Mouse (Mus musculus) hindbrain, embryonic 16.5 days (tissue): ENCODE data around the gene Camk2d. TPM values are rescaled to one million over a fixed set of nuclear protein-coding genes. Genes with fewer than 3 reads are reported as not detected.

Source experiments
- ATAC-seq: fragments of 200-750 bp; cut with Nextera tagmentation; 2 replicates; pipeline ENCODE4 v1.8.0; 2017; ENCODE audit warnings: moderate TSS enrichment, moderate library complexity
- H3K27ac ChIP-seq: fragments of 300-500 bp; sonication (generic); 2 replicates; pipeline ENCODE4 v1.5.1; 2014; ENCODE audit warnings: low read depth, mild to moderate bottlenecking, control low read depth, low read length, moderate library complexity
- H3K27me3 ChIP-seq: fragments of 300-500 bp; sonication (generic); replicated peaks from 2 replicates; pipeline ENCODE4 v1.6.1; 2014; ENCODE audit warnings: low read length; ENCODE audit not compliant: control insufficient read depth, insufficient read depth
- H3K36me3 ChIP-seq: fragments of 300-500 bp; sonication (generic); 2 replicates; pipeline ENCODE4 v1.6.1; 2014; ENCODE audit warnings: mild to moderate bottlenecking, low read length, moderate library complexity, mixed read lengths; ENCODE audit not compliant: control insufficient read depth, insufficient read depth
- H3K4me1 ChIP-seq: fragments of 300-500 bp; sonication (generic); 2 replicates; pipeline ENCODE4 v1.6.1; 2014; ENCODE audit warnings: low read depth, low read length; ENCODE audit not compliant: control insufficient read depth, insufficient read depth
- H3K4me2 ChIP-seq: fragments of 300-500 bp; sonication (generic); 2 replicates; pipeline ENCODE4 v1.6.1; 2014; ENCODE audit warnings: mild to moderate bottlenecking, low read length, control low read depth, moderate library complexity
- H3K4me3 ChIP-seq: fragments of 300-500 bp; sonication (generic); 2 replicates; pipeline ENCODE4 v1.5.1; 2014; ENCODE audit warnings: mild to moderate bottlenecking, low read length, control low read depth, moderate library complexity
- H3K9ac ChIP-seq: fragments of 300-500 bp; sonication (generic); 2 replicates; pipeline ENCODE4 v1.6.1; 2014; ENCODE audit warnings: low read depth, mild to moderate bottlenecking, control low read depth, low read length, moderate library complexity
- H3K9me3 ChIP-seq: fragments of 300-500 bp; sonication (generic); 2 replicates; pipeline ENCODE4 v1.6.1; 2014; ENCODE audit warnings: mild to moderate bottlenecking, low read length, moderate library complexity; ENCODE audit not compliant: control insufficient read depth
- WGBS: fragments of 180-500 bp; shearing (Covaris S2); extraction: QIAGEN DNeasy Blood & Tissue Kit; methylation state at CpG from one replicate; pipeline ENCODE4 v1.1.7; 2014; 5-methylcytosine and 5-hydroxymethylcytosine counted together
- polyA plus RNA-seq: library from polyadenylated mRNA; unstranded; fragments of >200 nt; fragmentation: Nextera tagmentation; extraction: Ambion mirVana; gene quantifications from 2 replicates; pipeline ENCODE4 v1.2.1, GENCODE M21; 2015

The Camk2d gene
- polyA plus RNA-seq, 1 experiment from 2014 or later = 88.9 TPM

GRCm38 (mm10) chr3:126732323-126732722 is 136.2 kb downstream of the Camk2d start:
- Histone ChIP-seq H3K4me2 (no peak overlapping the region), H3K27ac (no peak overlapping the region), H3K9me3 (no peaks in the 10 kb centered on the region), H3K4me1 (no peaks in the 10 kb centered on the region), H3K27me3 (no peaks in the 10 kb centered on the region), H3K36me3 (no peaks in the 10 kb centered on the region), H3K4me3 (no peak overlapping the region), H3K9ac (no peak overlapping the region)
- peak; percentile 32; the same call in 1 of the 2 replicates for ATAC-seq
- 100% methylated on average over 2 of the region's 2 CpGs for WGBS

DNA sequence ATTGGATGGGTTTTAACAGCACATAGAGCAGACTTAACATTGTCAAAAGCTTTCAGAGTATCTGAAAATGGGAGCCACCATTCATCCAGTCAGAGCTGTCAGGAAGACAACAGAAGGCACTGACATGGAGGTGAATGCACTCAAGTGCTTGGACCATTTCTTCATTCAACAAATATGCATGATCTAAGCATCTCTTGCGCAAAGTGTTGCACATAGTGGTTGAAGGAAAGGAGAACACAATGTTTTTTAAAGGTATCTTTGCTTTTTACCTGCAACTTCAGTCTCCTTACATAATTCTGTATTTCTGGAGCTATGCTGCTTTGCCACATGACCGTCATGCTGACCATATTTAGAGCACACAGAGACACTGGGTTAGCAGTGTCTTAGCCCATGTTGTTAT is 138.4 kb downstream of the Camk2d start:
- Histone ChIP-seq H3K27ac (no peak overlapping the region), H3K9me3 (no peaks in the 10 kb centered on the region), H3K27me3 (no peaks in the 10 kb centered on the region), H3K4me1 (no peaks in the 10 kb centered on the region), H3K36me3 (no peaks in the 10 kb centered on the region), H3K9ac (no peak overlapping the region), H3K4me2 (no peak overlapping the region), H3K4me3 (no peak overlapping the region)
- WGBS = 83% methylated on average over 2 of the region's 2 CpGs
- no peak for ATAC-seq

DNA sequence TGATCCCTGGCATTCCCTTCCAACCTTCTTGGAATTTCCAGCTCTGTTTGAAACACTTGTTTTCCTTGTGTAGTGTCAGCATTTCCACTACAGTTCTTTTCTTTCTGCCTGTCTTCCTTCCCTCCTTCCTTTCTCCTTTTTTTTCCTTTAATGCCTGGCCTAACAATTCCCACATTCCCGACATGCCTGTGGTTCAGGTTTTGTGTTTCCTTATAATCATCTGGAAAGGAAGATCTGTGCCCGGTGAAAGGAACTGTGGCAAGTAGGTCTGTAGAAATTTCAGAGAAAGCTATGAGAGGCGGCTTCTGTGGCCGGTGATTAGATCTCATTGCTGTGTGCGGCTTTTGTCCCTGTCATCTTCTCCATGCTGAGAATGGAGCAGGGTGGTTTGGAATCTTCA is 139.1 kb downstream of the Camk2d start:
- 84% methylated on average over 5 of the region's 5 CpGs for WGBS
- no peaks in the 10 kb centered on the region for H3K36me3 ChIP-seq
- no peak overlapping the region for H3K4me2 ChIP-seq
- H3K9me3 ChIP-seq = no peaks in the 10 kb centered on the region
- no peak overlapping the region for H3K27ac ChIP-seq
- H3K27me3 ChIP-seq = no peaks in the 10 kb centered on the region
- no peaks in the 10 kb centered on the region for H3K4me1 ChIP-seq
- H3K9ac ChIP-seq = no peak overlapping the region
- no peak for ATAC-seq
- no peak overlapping the region for H3K4me3 ChIP-seq

GRCm38 (mm10) chr3:126737128-126737527 is 141.0 kb downstream of the Camk2d start:
- H3K4me2 ChIP-seq = no peak overlapping the region
- no peak; the same call in 1 of the 2 replicates for ATAC-seq
- no peaks in the 10 kb centered on the region for H3K9me3 ChIP-seq
- WGBS = 96% methylated on average over 2 of the region's 2 CpGs
- H3K27me3 ChIP-seq = no peaks in the 10 kb centered on the region
- H3K27ac ChIP-seq = no peak overlapping the region
- no peaks in the 10 kb centered on the region for H3K4me1 ChIP-seq
- H3K4me3 ChIP-seq = no peak overlapping the region
- H3K36me3 ChIP-seq = no peaks in the 10 kb centered on the region
- H3K9ac ChIP-seq = no peak overlapping the region

DNA sequence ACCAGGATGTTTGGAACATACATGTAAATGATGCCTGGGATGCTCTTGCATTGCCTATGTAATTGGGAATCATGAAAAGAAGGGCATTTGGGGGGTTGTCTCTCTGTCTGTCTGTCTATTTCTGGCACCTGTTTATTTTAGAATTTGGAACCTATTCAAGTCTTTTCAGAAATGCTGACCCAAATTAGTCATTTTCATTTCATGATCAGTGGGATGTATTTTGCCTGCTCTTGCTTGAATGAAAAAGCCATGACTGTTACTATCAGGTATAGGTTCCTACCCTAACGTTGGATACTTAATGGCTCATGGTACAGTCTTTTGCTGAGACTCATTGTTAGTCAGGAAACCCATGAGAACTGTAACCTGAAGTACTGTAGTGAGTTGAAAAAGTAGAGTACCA is 144.0 kb downstream of the Camk2d start:
- WGBS = 88% methylated on average over 1 of the region's 1 CpGs
- Histone ChIP-seq H3K4me2 (no peak overlapping the region), H3K27ac (no peak overlapping the region), H3K4me1 (no peaks in the 10 kb centered on the region), H3K27me3 (no peaks in the 10 kb centered on the region), H3K9ac (no peak overlapping the region), H3K4me3 (no peak overlapping the region), H3K36me3 (no peaks in the 10 kb centered on the region), H3K9me3 (no peaks in the 10 kb centered on the region)
- ATAC-seq = no peak

- H3K27me3 ChIP-seq = no peaks in the 10 kb centered on the region
- ATAC-seq = no peak
- H3K27ac ChIP-seq = no peak overlapping the region
- no peaks in the 10 kb centered on the region for H3K36me3 ChIP-seq
- H3K9me3 ChIP-seq = no peaks in the 10 kb centered on the region
- no peak overlapping the region for H3K4me2 ChIP-seq
- H3K9ac ChIP-seq = no peak overlapping the region
- 60% methylated on average over 3 of the region's 3 CpGs for WGBS
- H3K4me1 ChIP-seq = peaks cover 4% of the 10 kb centered on the region
- H3K4me3 ChIP-seq = no peak overlapping the region
Observed at GRCm38 (mm10) chr3:126744432-126745133, 148.5 kb downstream of the Camk2d start.

GRCm38 (mm10) chr3:126746148-126746803 is 150.2 kb downstream of the Camk2d start:
- ATAC-seq = peak; percentile 67
- peaks cover 4% of the 10 kb centered on the region for H3K4me1 ChIP-seq
- no peak overlapping the region for H3K9ac ChIP-seq
- no peak overlapping the region for H3K4me3 ChIP-seq
- 54% methylated on average over 11 of the region's 11 CpGs for WGBS
- H3K4me2 ChIP-seq = peak overlapping the region; percentile 27; the same call in 1 of the 2 replicates
- H3K27ac ChIP-seq = 0 out of 2 replicates have a peak overlapping the region, but pooled peaks have one; percentile 20
- H3K27me3 ChIP-seq = no peaks in the 10 kb centered on the region
- no peaks in the 10 kb centered on the region for H3K9me3 ChIP-seq
- no peaks in the 10 kb centered on the region for H3K36me3 ChIP-seq

DNA sequence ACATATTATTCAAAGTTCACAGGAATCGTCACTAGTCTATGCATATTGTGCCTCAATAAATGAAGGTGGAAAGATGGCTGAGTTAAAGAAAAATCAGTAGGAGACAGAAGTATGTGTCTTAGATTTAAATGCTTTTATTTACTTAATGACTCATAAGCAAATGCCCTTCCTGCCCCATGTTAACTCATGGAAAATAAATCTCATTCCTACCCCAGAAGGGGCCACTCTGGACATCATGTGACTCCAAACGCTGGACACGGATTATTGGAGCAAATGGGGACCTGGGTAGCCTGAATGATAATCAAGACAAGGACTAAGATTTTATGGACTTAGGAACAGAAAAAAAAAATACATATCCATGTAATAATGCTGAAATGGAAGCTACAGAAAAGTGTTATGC is 151.5 kb downstream of the Camk2d start:
- Histone ChIP-seq H3K27ac (no peak overlapping the region), H3K27me3 (no peaks in the 10 kb centered on the region), H3K4me1 (peaks cover 4% of the 10 kb centered on the region), H3K9ac (no peak overlapping the region), H3K4me2 (no peak overlapping the region), H3K36me3 (no peaks in the 10 kb centered on the region), H3K9me3 (no peaks in the 10 kb centered on the region), H3K4me3 (no peak overlapping the region)
- no peak for ATAC-seq
- WGBS = 90% methylated on average over 3 of the region's 3 CpGs

DNA sequence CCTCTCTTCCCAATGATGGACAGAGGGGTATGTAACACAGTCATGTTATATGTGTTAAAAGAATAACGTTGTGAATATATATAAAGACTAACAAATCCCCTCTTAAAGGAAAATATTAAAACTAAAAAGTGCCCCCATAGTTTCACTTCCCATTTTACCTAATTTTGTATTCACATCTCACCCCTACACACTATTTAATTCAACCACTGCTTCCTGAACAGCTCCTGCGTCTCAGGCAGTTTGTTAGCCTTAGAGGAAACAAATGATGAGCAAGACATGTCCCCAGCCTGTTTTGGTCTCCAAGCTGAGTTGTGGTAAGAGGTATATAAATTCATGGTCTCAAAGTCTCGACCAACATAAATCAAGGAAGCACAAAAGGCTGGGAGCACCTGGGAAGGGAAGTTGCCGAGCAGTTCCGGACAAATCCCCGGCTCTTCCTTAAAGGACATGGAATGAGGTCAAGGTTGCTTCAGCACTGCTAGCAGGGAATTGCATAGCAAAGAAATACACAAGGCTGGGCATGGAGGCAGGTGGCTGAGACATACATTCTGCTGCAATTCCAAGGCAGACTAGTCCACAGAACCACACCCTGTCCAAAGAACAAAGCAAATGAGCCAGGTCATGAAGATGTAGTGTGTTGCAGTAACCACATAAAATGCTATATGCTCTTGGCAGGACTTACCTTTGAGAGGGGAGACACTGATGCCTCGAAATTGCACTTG is 155.4 kb downstream of the Camk2d start:
- H3K36me3 ChIP-seq = no peaks in the 10 kb centered on the region
- 80% methylated on average over 7 of the region's 7 CpGs for WGBS
- H3K9me3 ChIP-seq = no peaks in the 10 kb centered on the region
- no peak overlapping the region for H3K4me2 ChIP-seq
- no peak overlapping the region for H3K9ac ChIP-seq
- H3K4me1 ChIP-seq = no peaks in the 10 kb centered on the region; the same call in 1 of the 2 replicates
- H3K27me3 ChIP-seq = no peaks in the 10 kb centered on the region
- H3K4me3 ChIP-seq = no peak overlapping the region
- ATAC-seq = no peak
- no peak overlapping the region for H3K27ac ChIP-seq
